8 mouse cellular contexts compared by ENCODE assay signal in genomic region chr13:98205111-98205510, GRCm38 (mm10). TPM values are rescaled to one million over a fixed set of nuclear protein-coding genes. Genes with fewer than 3 reads are reported as not detected.
A peak's percentile ranks its signal among the peaks of the same experiment; 100 is the strongest.
DNase-seq lines count a peak whose midpoint lies in the region; ATAC-seq lines count a peak whose summit lies in the region.

No protein-coding gene starts in this region.

- WGBS in heart, embryonic 14.5 days = 41% methylated on average over 8 of the region's 8 CpGs
- 26% methylated on average over 8 of the region's 8 CpGs for WGBS in hindbrain, embryonic 10.5 days
- WGBS in midbrain, embryonic 14.5 days = 25% methylated on average over 8 of the region's 8 CpGs

- H3K27me3 ChIP-seq in heart, embryonic 14.5 days (ENCODE audit: control insufficient read depth, insufficient read depth, low read length) = peaks cover 3% of the 10 kb centered on the region; the same call in 1 of the 2 replicates
- H3K27me3 ChIP-seq in hindbrain, embryonic 10.5 days (ENCODE audit: insufficient read depth, poor library complexity, severe bottlenecking) = peaks cover 24% of the 10 kb centered on the region
- H3K27me3 ChIP-seq in midbrain, embryonic 14.5 days (ENCODE audit: control insufficient read depth, insufficient read depth, low read length) = no peaks in the 10 kb centered on the region

- peak overlapping the region; percentile 34 to 83; a peak in 2 of 4 replicates for H3K27ac ChIP-seq in heart, embryonic 14.5 days (replicated peaks in 1 of 2; ENCODE audit: control insufficient read depth in 1 of 2, insufficient read depth in 1 of 2, low read depth in 2 of 2, low read length in 2 of 2)
- H3K27ac ChIP-seq in hindbrain, embryonic 10.5 days = peak overlapping the region; percentile 90
- no peak overlapping the region for H3K27ac ChIP-seq in midbrain, embryonic 14.5 days (replicated peaks; ENCODE audit: low read depth, low read length)

- ATAC-seq in heart, embryonic 14.5 days (ENCODE audit: insufficient number of reproducible peaks, insufficient read depth, low FRiP score, low read depth) = no peak
- ATAC-seq in midbrain, embryonic 14.5 days (ENCODE audit: low FRiP score, low TSS enrichment) = no peak
- ATAC-seq in granulocyte monocyte progenitor cell, adult 5-6 weeks (replicated peaks; ENCODE audit: poor library complexity, severe bottlenecking) = no peak

- peak overlapping the region; percentile 91 for H3K4me2 ChIP-seq in heart, embryonic 14.5 days (ENCODE audit: low read length)
- H3K4me2 ChIP-seq in midbrain, embryonic 14.5 days (ENCODE audit: low read length) = peak overlapping the region; percentile 98

- peaks cover 9 to 16% of the 10 kb centered on the region in 2 experiments for H3K4me1 ChIP-seq in heart, embryonic 14.5 days (ENCODE audit: control insufficient read depth in 2 of 2, insufficient read depth in 2 of 2, low read length in 2 of 2)
- H3K4me1 ChIP-seq in hindbrain, embryonic 10.5 days (replicated peaks) = peaks cover 30% of the 10 kb centered on the region
- 0 out of 2 replicates have a peak, but pooled peaks cover 9% of the 10 kb centered on the region for H3K4me1 ChIP-seq in midbrain, embryonic 14.5 days (ENCODE audit: control insufficient read depth, insufficient read depth, low read length)

- no peaks in the 10 kb centered on the region for H3K9me3 ChIP-seq in heart, embryonic 14.5 days (ENCODE audit: control insufficient read depth, low read length)
- no peaks in the 10 kb centered on the region for H3K9me3 ChIP-seq in hindbrain, embryonic 10.5 days
- H3K9me3 ChIP-seq in midbrain, embryonic 14.5 days (ENCODE audit: control insufficient read depth, low read length) = no peaks in the 10 kb centered on the region

- no peaks in the 10 kb centered on the region for H3K36me3 ChIP-seq in heart, embryonic 14.5 days (ENCODE audit: control insufficient read depth, insufficient read depth, low read length)
- H3K36me3 ChIP-seq in hindbrain, embryonic 10.5 days = no peaks in the 10 kb centered on the region
- no peaks in the 10 kb centered on the region for H3K36me3 ChIP-seq in midbrain, embryonic 14.5 days (ENCODE audit: control insufficient read depth, insufficient read depth, low read length)

- peak overlapping the region; percentile 80 for H3K9ac ChIP-seq in heart, embryonic 14.5 days (ENCODE audit: low read length)
- H3K9ac ChIP-seq in midbrain, embryonic 14.5 days (replicated peaks; ENCODE audit: low read length) = no peak overlapping the region

- no peak for DNase-seq in heart, postnatal 4 days
- DNase-seq in embryo, embryonic 10 days (ENCODE audit: low spot score) = peak; percentile 52
- peak; percentile 39 for DNase-seq in hindbrain, embryonic 10.5 days (ENCODE audit: low spot score)
- DNase-seq in midbrain, embryonic 14.5 days = peak; percentile 15
- DNase-seq in gastrocnemius, adult 18-20 months (ENCODE audit: low spot score) = no peak
- no peak for DNase-seq in right cerebral cortex, postnatal 10 days (ENCODE audit: low spot score in 2 of 2)

- peak overlapping the region; percentile 54 to 72 for H3K4me3 ChIP-seq in heart, embryonic 14.5 days (ENCODE audit: control insufficient read depth in 1 of 2, insufficient read depth in 1 of 2, low read depth in 1 of 2, low read length in 2 of 2)
- peak overlapping the region; percentile 71 for H3K4me3 ChIP-seq in hindbrain, embryonic 10.5 days
- H3K4me3 ChIP-seq in midbrain, embryonic 14.5 days (replicated peaks; ENCODE audit: low read depth, low read length) = peak overlapping the region; percentile 63

RNA-seq across cellular contexts. Expression of gene Arhgef28, which starts 1.1 kb away (rescaled TPM):
- 10.8 and 14.2 TPM in 2 replicates for polyA plus RNA-seq in heart, embryonic 14.5 days (2014; fragmentation: Nextera tagmentation; extraction: Ambion mirVana)
- total RNA-seq in heart, postnatal 4 days (2021) = 1 to 10 TPM; 7.0 to 9.8 TPM
- polyA plus RNA-seq in hindbrain, embryonic 10.5 days (2016; fragmentation: Nextera tagmentation; extraction: Ambion mirVana) = 8.6 and 10.6 TPM in 2 replicates
- 21.1 and 22.0 TPM in 2 replicates for polyA plus RNA-seq in midbrain, embryonic 14.5 days (2014; fragmentation: Nextera tagmentation; extraction: Ambion mirVana)
- total RNA-seq in gastrocnemius, adult 18-20 months (2021) = 1 to 10 TPM; 2.3 to 2.4 TPM
- total RNA-seq in granulocyte monocyte progenitor cell, adult 5-6 weeks (2014; fragmentation: Nextera tagmentation) = 0.88 and 2.5 TPM in 2 replicates
- 2.9 and 4.4 TPM in 2 replicates for total RNA-seq in granulocyte monocyte progenitor cell, adult 5-6 weeks (2017)

RNA-seq across cellular contexts. Expression of gene Utp15, which starts 57.7 kb away (rescaled TPM):
- 16.2 TPM in 2 replicates for polyA plus RNA-seq in heart, embryonic 14.5 days (2014; fragmentation: Nextera tagmentation; extraction: Ambion mirVana)
- total RNA-seq in heart, postnatal 4 days (2021) = 10 to 100 TPM in 1 of 2 experiments, 1 to 10 TPM in 1; 9.7 to 11.6 TPM
- 36.8 and 44.8 TPM in 2 replicates for polyA plus RNA-seq in hindbrain, embryonic 10.5 days (2016; fragmentation: Nextera tagmentation; extraction: Ambion mirVana)
- 27.5 and 35.1 TPM in 2 replicates for polyA plus RNA-seq in midbrain, embryonic 14.5 days (2014; fragmentation: Nextera tagmentation; extraction: Ambion mirVana)
- total RNA-seq in gastrocnemius, adult 18-20 months (2021) = 1 to 10 TPM; 3.5 to 3.8 TPM
- total RNA-seq in granulocyte monocyte progenitor cell, adult 5-6 weeks (2014; fragmentation: Nextera tagmentation) = 24.9 and 26.4 TPM in 2 replicates
- total RNA-seq in granulocyte monocyte progenitor cell, adult 5-6 weeks (2017) = 47.6 and 53.0 TPM in 2 replicates

RNA-seq across cellular contexts. Expression of gene Ankra2, which starts 57.8 kb away (rescaled TPM):
- 19.2 and 24.1 TPM in 2 replicates for polyA plus RNA-seq in heart, embryonic 14.5 days (2014; fragmentation: Nextera tagmentation; extraction: Ambion mirVana)
- total RNA-seq in heart, postnatal 4 days (2021) = 10 to 100 TPM; 20.8 to 21.8 TPM
- polyA plus RNA-seq in hindbrain, embryonic 10.5 days (2016; fragmentation: Nextera tagmentation; extraction: Ambion mirVana) = 17.6 and 22.4 TPM in 2 replicates
- 97.6 and 110 TPM in 2 replicates for polyA plus RNA-seq in midbrain, embryonic 14.5 days (2014; fragmentation: Nextera tagmentation; extraction: Ambion mirVana)
- 10 to 100 TPM; 14.6 to 15.5 TPM for total RNA-seq in gastrocnemius, adult 18-20 months (2021)
- total RNA-seq in granulocyte monocyte progenitor cell, adult 5-6 weeks (2014; fragmentation: Nextera tagmentation) = 20.8 and 23.2 TPM in 2 replicates
- 9.8 and 18.1 TPM in 2 replicates for total RNA-seq in granulocyte monocyte progenitor cell, adult 5-6 weeks (2017)

Comparison
In these comparisons a context has a peak if more than half of its experiments do, and no peak if none do; other contexts are left out.
1. DNase-seq: peak in embryo, embryonic 10 days (single experiment), hindbrain, embryonic 10.5 days (single experiment) and midbrain, embryonic 14.5 days (single experiment); none in heart, postnatal 4 days (single experiment), gastrocnemius, adult 18-20 months (single experiment) and right cerebral cortex, postnatal 10 days (0 of 2).
2. Peak in every context shown above with its lines, with median percentiles within 50 percentile points of each other: H3K4me3 ChIP-seq.